Mouse (Mus musculus): Measurements from ENCODE around the gene Tcf7l2. TPM values are rescaled to one million over a fixed set of nuclear protein-coding genes. Genes with fewer than 3 reads are reported as not detected.

Tcf7l2 gene
- polyA plus RNA-seq, 1 experiment = 18.8 TPM

DNA sequence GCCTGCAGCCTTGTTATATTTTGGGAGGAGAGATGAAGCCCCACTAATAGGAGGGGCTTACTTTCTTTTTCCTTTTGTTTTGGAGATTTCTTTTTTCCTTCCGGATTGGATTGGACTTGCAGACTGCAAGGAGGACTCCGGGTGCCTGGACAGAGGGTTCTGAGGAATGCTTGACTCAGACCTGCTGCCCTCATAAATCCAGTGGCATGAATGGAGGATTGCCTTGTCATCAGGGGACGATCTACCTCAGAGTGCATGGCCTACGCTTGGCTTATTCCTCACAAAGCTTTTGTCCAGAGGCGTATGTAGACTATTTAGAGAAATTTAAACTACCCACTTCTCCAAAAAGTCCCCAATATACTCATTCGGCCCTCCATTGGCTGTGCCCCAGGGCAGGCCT lies 25.5 kb downstream of the Tcf7l2 start:
- no peak for TF ChIP-seq POLR2A (IDR thresholded peaks at IDR 0.05; ENCODE audit: borderline replicate concordance, low read depth, low read length)
- TF ChIP-seq CTCF (IDR thresholded peaks at IDR 0.05; ENCODE audit: low read depth, low read length) = no peak
- peaks cover 13% of the 10 kb centered on the region for H3K4me1 ChIP-seq (ENCODE audit: control insufficient read depth, insufficient read depth, low read length)
- H3K27ac ChIP-seq (ENCODE audit: insufficient read depth, low read depth, low read length) = no peak overlapping the region
- H3K4me3 ChIP-seq (ENCODE audit: insufficient read depth, low read length) = no peak overlapping the region

DNA sequence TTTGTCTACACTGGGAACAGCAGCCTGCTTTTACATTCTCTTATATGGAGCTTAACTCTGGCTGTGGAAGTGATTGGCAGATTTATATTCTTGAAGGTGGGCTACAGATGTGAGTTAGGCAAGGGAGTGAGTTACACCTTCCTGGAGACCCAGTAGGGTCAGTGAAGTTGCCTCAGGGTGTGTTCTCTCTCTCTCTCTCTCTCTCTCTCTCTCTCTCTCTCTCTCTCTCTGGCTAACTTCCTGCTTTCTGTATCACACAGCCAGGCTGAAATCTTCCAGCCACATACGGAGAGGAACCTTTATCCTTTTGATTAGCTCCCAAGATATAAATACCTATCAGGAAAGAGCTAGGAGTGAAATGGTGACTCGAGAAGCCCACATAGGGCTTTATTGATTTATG lies 26.0 kb downstream of the Tcf7l2 start:
- peaks cover 13% of the 10 kb centered on the region for H3K4me1 ChIP-seq (ENCODE audit: control insufficient read depth, insufficient read depth, low read length)
- no peak overlapping the region for H3K27ac ChIP-seq (ENCODE audit: insufficient read depth, low read depth, low read length)
- no peak for TF ChIP-seq POLR2A (IDR thresholded peaks at IDR 0.05; ENCODE audit: borderline replicate concordance, low read depth, low read length)
- TF ChIP-seq CTCF (IDR thresholded peaks at IDR 0.05; ENCODE audit: low read depth, low read length) = no peak

DNA sequence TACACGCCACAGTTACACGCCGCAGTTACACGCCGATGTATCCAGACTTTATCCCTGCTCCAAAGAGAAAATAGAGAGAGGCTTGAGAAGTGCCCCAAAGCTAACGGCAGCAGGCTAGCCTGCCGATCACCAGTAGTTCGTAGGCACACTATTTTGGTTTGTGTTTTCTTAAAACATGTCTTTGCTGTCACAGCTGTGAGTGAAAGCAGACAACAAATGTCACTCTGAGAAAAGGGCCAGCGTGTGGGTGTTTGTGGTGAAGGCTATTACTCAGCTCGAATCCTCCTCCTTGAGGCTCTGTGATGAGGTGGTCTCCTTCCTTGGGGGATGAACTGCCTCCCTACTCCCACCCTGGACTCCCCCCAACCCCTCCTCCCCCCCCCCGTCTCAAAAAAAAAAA lies 26.6 kb downstream of the Tcf7l2 start:
- Histone ChIP-seq H3K4me3 (ENCODE audit: insufficient read depth, low read length) (no peak overlapping the region), H3K4me1 (ENCODE audit: control insufficient read depth, insufficient read depth, low read length) (peaks cover 15% of the 10 kb centered on the region), H3K27ac (ENCODE audit: insufficient read depth, low read depth, low read length) (no peak overlapping the region)
- no peak for TF ChIP-seq CTCF (IDR thresholded peaks at IDR 0.05; ENCODE audit: low read depth, low read length)
- no peak for TF ChIP-seq POLR2A (IDR thresholded peaks at IDR 0.05; ENCODE audit: borderline replicate concordance, low read depth, low read length)

More for the DNA sequence above, 26.0 kb downstream of the Tcf7l2 start:
- H3K4me3 ChIP-seq (ENCODE audit: insufficient read depth, low read length) = no peak overlapping the region

DNA sequence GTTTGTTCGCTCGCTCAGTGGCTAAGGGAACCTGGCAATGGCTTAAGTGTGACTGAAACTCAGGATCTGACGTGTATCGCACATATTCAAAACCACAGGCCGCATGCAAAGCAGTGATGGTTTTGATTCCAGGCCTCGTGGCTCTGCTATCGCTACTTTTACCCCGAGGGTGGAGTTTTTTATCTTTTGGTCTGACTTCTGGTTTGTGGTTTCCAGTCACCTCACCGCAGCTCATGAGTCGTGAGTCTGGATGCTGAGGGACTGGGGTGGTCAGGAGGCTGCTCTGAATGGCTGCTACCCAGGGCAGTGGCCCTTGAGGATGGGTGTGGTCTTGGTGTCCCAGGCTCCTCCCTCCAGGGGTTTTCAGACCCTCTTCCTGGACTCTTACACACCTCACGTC lies 27.3 kb downstream of the Tcf7l2 start:
- no peak overlapping the region for H3K4me3 ChIP-seq (ENCODE audit: insufficient read depth, low read length)
- peaks cover 19% of the 10 kb centered on the region for H3K4me1 ChIP-seq (ENCODE audit: control insufficient read depth, insufficient read depth, low read length)
- TF ChIP-seq CTCF (IDR thresholded peaks at IDR 0.05; ENCODE audit: low read depth, low read length) (no peak), POLR2A (IDR thresholded peaks at IDR 0.05; ENCODE audit: borderline replicate concordance, low read depth, low read length) (no peak)
- no peak overlapping the region for H3K27ac ChIP-seq (ENCODE audit: insufficient read depth, low read depth, low read length)

DNA sequence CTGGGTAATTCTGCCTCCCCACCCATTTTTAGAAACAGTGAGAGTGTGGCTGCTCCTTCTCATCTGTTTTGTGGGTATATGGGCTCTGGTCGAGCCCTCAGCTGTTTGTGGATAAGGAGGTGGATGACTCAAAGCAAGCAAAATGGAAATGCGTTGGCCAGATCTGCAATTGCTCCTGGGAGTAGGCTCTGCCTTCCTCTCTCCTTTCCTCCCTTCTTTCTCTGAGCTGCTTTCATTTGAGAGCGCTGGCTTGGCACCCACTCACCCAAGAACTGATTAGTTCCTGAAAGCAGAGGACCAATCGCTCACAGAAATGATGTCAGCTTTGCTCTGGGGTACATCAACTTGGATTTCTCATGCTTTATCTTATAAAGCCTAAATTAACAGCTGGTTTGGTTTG lies 32.7 kb downstream of the Tcf7l2 start:
- Histone ChIP-seq H3K27ac (ENCODE audit: insufficient read depth, low read depth, low read length) (peak overlapping the region; percentile 37), H3K4me1 (ENCODE audit: control insufficient read depth, insufficient read depth, low read length) (peaks cover 17% of the 10 kb centered on the region), H3K4me3 (ENCODE audit: insufficient read depth, low read length) (peak overlapping the region; percentile 11; the same call in 1 of the 2 replicates)
- no peak for TF ChIP-seq POLR2A (IDR thresholded peaks at IDR 0.05; ENCODE audit: borderline replicate concordance, low read depth, low read length)
- no peak for TF ChIP-seq CTCF (IDR thresholded peaks at IDR 0.05; ENCODE audit: low read depth, low read length)

DNA sequence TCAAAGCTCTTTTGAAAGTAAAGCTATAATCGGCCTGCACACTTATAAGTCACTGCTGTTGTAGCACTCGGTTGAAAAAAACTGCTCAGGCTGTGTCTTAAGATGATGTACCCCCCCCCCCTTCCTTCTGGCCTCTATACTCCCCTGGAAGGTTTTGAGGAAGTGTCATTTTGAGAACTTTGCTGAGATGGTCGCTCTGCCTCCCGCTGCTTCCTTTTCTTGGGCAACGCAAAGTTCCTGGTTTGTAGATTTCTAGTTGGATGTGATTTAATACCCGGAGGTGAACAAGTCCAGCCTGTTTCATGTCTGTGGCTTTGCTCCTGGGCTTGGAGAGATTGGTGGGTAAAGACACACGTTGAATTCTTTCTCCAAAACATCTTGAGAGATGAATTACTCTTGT lies 33.2 kb downstream of the Tcf7l2 start:
- no peak for TF ChIP-seq POLR2A (IDR thresholded peaks at IDR 0.05; ENCODE audit: borderline replicate concordance, low read depth, low read length)
- no peak for TF ChIP-seq CTCF (IDR thresholded peaks at IDR 0.05; ENCODE audit: low read depth, low read length)
- peaks cover 17% of the 10 kb centered on the region for H3K4me1 ChIP-seq (ENCODE audit: control insufficient read depth, insufficient read depth, low read length)
- H3K27ac ChIP-seq (ENCODE audit: insufficient read depth, low read depth, low read length) = peak overlapping the region; percentile 37
- no peak overlapping the region for H3K4me3 ChIP-seq (ENCODE audit: insufficient read depth, low read length)

DNA sequence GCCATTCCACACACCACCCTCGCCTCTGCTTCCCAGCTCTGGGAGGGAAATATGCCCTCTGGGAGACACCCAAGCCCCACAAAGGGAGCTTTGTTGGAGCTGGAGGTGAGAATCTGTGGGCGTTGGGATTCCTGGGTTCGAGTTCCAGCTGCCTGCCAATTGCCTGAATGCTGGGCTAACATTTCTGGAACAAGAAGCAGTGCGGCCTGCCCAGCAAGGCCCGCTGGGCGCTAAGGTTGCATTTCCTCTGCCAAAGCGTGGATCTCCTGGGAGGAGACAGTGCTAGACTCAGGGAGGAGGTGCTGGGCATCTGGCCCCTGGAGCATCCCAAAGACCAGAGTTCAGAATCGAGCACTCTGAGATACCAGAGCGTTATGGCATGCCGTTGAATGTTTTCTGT lies 38.3 kb downstream of the Tcf7l2 start:
- TF ChIP-seq CTCF (IDR thresholded peaks at IDR 0.05; ENCODE audit: low read depth, low read length) (no peak), POLR2A (IDR thresholded peaks at IDR 0.05; ENCODE audit: borderline replicate concordance, low read depth, low read length) (no peak)
- H3K27ac ChIP-seq (ENCODE audit: insufficient read depth, low read depth, low read length) = no peak overlapping the region
- H3K4me1 ChIP-seq (ENCODE audit: control insufficient read depth, insufficient read depth, low read length) = peaks cover 11% of the 10 kb centered on the region
- no peak overlapping the region for H3K4me3 ChIP-seq (ENCODE audit: insufficient read depth, low read length)

DNA sequence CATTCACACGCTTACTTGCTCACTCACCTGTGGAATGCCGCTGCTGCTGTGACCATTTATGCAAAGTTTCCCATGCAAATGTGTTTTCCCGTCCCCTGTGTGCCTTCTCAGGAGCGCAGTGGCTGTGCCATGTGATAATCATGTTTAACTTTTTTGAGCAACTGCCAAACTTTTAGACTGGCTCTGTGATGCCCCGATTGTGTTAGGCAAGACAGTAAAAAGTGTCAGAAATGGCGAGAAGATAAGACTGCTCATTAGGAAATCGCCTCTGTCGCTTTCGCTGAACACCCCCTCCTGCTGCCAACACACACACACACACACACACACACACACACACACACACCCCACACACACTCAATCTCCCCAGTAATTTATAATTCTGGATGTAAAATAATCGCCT lies 39.5 kb downstream of the Tcf7l2 start:
- peaks cover 5% of the 10 kb centered on the region; the same call in 1 of the 2 replicates for H3K4me1 ChIP-seq (ENCODE audit: control insufficient read depth, insufficient read depth, low read length)
- no peak overlapping the region for H3K4me3 ChIP-seq (ENCODE audit: insufficient read depth, low read length)
- TF ChIP-seq POLR2A (IDR thresholded peaks at IDR 0.05; ENCODE audit: borderline replicate concordance, low read depth, low read length) (no peak), CTCF (IDR thresholded peaks at IDR 0.05; ENCODE audit: low read depth, low read length) (no peak)
- H3K27ac ChIP-seq (ENCODE audit: insufficient read depth, low read depth, low read length) = no peak overlapping the region

DNA sequence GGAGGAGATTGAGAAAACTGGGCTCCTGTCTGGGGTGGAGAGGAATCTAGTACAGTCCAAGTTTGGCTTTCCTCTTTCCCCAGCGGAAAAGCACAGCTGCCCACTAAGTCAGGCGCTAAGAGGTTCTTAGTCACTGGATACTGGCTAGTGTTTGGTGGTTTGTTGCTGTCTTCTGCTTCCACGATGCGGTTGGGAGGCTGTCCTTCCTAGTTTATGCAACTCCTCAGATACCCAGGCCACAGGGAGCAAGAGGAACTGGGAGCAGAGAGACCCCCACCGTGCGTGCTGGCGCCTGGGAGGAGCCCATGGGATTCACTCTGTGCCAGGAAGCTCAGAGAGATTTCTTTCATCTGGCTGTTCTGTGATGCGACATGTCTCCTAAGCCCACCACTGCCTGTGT lies 40.1 kb downstream of the Tcf7l2 start:
- Histone ChIP-seq H3K27ac (ENCODE audit: insufficient read depth, low read depth, low read length) (no peak overlapping the region), H3K4me1 (ENCODE audit: control insufficient read depth, insufficient read depth, low read length) (peaks cover 5% of the 10 kb centered on the region; the same call in 1 of the 2 replicates)
- no peak for TF ChIP-seq CTCF (IDR thresholded peaks at IDR 0.05; ENCODE audit: low read depth, low read length)
- no peak for TF ChIP-seq POLR2A (IDR thresholded peaks at IDR 0.05; ENCODE audit: borderline replicate concordance, low read depth, low read length)

DNA sequence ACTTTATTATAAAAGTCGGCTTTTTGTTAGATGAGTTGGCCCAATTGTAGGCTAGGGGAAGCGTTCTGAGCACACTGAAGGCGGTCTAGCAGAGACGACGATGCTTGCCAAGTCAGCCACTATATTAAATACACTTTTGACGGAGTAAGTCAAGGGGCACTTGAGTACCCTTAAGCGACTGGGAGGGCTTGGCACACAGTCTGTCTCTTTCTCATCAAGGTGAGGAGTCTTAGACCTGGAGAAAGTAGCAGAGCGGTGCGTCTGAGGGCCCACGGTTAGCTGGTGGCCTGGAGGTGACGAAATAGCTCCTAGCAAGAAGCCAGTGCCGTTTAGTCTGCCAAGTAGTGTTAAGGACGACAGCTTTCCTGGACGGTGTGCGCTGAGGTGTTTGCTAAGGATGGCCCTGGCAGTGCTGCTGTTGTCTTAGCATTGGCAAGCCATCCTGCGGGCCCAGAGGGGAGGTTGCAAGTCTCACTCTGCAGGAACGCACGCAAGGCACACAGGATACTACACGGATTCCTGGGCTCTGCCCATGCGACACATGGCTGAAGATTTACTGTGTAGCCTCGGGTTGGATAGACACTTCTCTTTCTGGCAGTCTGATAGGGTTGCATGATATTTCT lies 43.3 kb downstream of the Tcf7l2 start:
- H3K4me1 ChIP-seq (ENCODE audit: control insufficient read depth, insufficient read depth, low read length) = peaks cover 9% of the 10 kb centered on the region
- TF ChIP-seq POLR2A (IDR thresholded peaks at IDR 0.05; ENCODE audit: borderline replicate concordance, low read depth, low read length) (no peak), CTCF (IDR thresholded peaks at IDR 0.05; ENCODE audit: low read depth, low read length) (no peak)
- no peak overlapping the region for H3K27ac ChIP-seq (ENCODE audit: insufficient read depth, low read depth, low read length)
- H3K4me3 ChIP-seq (ENCODE audit: insufficient read depth, low read length) = no peak overlapping the region

More for the DNA sequence above, 40.1 kb downstream of the Tcf7l2 start:
- no peak overlapping the region for H3K4me3 ChIP-seq (ENCODE audit: insufficient read depth, low read length)
